Mouse (Mus musculus) right cerebral cortex, postnatal 25 days (tissue): ENCODE measurements at regions not wholly inside any gene's neighbourhood (a gene's known extent, or its start where the extent isn't known, plus 50 kb on each side); places are given as distances from the start of the nearest gene placed in this dataset.

Source experiments
- DNase-seq: peaks from one replicate; pipeline ENCODE4 v3.0.0; 2022

GRCm38 (mm10) chr13:48316747-48317146 lies 55.7 kb downstream of the Id4 start:
- no peak for DNase-seq

GRCm38 (mm10) chr13:48317457-48317856 lies 56.4 kb downstream of the Id4 start:
- no peak for DNase-seq

- DNase-seq, result no peak
Observed at GRCm38 (mm10) chr13:48319001-48319400, 58.0 kb downstream of the Id4 start.

GRCm38 (mm10) chr13:48324290-48324718 lies 63.3 kb downstream of the Id4 start:
- DNase-seq, result no peak

GRCm38 (mm10) chr13:48330619-48331018 lies 69.6 kb downstream of the Id4 start:
- no peak for DNase-seq

GRCm38 (mm10) chr13:48336135-48336534 lies 75.1 kb downstream of the Id4 start:
- no peak for DNase-seq

- no peak for DNase-seq
Observed at GRCm38 (mm10) chr13:48336602-48337001, 75.6 kb downstream of the Id4 start.

GRCm38 (mm10) chr13:48338561-48338960 lies 77.5 kb downstream of the Id4 start:
- DNase-seq, result no peak

GRCm38 (mm10) chr13:48350124-48350523 lies 89.1 kb downstream of the Id4 start:
- no peak for DNase-seq

GRCm38 (mm10) chr13:48350955-48351354 lies 89.9 kb downstream of the Id4 start:
- DNase-seq, result no peak

GRCm38 (mm10) chr13:48357118-48357517 lies 96.1 kb downstream of the Id4 start:
- no peak for DNase-seq

GRCm38 (mm10) chr13:48357640-48358039 lies 96.6 kb downstream of the Id4 start:
- DNase-seq, result peak; percentile 6

- DNase-seq, result no peak
Observed at GRCm38 (mm10) chr13:48371060-48371459, 110.0 kb downstream of the Id4 start.

GRCm38 (mm10) chr13:48376405-48376804 lies 115.4 kb downstream of the Id4 start:
- DNase-seq, result no peak

- DNase-seq, result no peak
Observed at GRCm38 (mm10) chr13:48383580-48384445, 122.8 kb downstream of the Id4 start.

- no peak for DNase-seq
Observed at GRCm38 (mm10) chr13:48384901-48385300, 123.9 kb downstream of the Id4 start.

GRCm38 (mm10) chr13:48391126-48391525 lies 122.1 kb downstream of the Zfp169 start:
- no peak for DNase-seq

- DNase-seq, result no peak
Observed at GRCm38 (mm10) chr13:48397761-48398160, 115.5 kb downstream of the Zfp169 start.

- DNase-seq, result no peak
Observed at GRCm38 (mm10) chr13:48398617-48399016, 114.6 kb downstream of the Zfp169 start.

- no peak for DNase-seq
Observed at GRCm38 (mm10) chr13:48402316-48402715, 110.9 kb downstream of the Zfp169 start.

GRCm38 (mm10) chr13:48422438-48423329 lies 90.6 kb downstream of the Zfp169 start:
- DNase-seq, result no peak

- no peak for DNase-seq
Observed at GRCm38 (mm10) chr13:48426816-48427215, 86.4 kb downstream of the Zfp169 start.

GRCm38 (mm10) chr13:48436659-48437345 lies 76.4 kb downstream of the Zfp169 start:
- DNase-seq, result no peak
